Mouse (Mus musculus) lung, adult 2 months (tissue): Measurements from ENCODE around the gene Hnrnph1.

ENCODE experiments used
- CTCF ChIP-seq: fragments of 200-500 bp; IDR thresholded peaks from 2 replicates; pipeline ENCODE4 v1.5.1; 2011; ENCODE audit warnings: mild to moderate bottlenecking, low read length, control low read depth; ENCODE audit not compliant: insufficient read depth
- POLR2A ChIP-seq: fragments of 200-500 bp; IDR thresholded peaks from 2 replicates; pipeline ENCODE4 v1.6.1; 2011; ENCODE audit warnings: low read depth, mild to moderate bottlenecking, control low read depth, low read length, borderline replicate concordance; ENCODE audit errors: extremely low read depth

GRCm38 (mm10) chr11:50431134-50432068 is 54.6 kb downstream of the Hnrnph1 start:
- TF ChIP-seq POLR2A (peak; percentile 43; the same call in 1 of the 2 replicates), CTCF (no peak)
